Mouse (Mus musculus): Measurements from ENCODE around the gene Lrrc4. TPM values are rescaled to one million over a fixed set of nuclear protein-coding genes. Genes with fewer than 3 reads are reported as not detected.

The Lrrc4 gene
- polyA plus RNA-seq, 1 experiment: 0.32 TPM

DNA sequence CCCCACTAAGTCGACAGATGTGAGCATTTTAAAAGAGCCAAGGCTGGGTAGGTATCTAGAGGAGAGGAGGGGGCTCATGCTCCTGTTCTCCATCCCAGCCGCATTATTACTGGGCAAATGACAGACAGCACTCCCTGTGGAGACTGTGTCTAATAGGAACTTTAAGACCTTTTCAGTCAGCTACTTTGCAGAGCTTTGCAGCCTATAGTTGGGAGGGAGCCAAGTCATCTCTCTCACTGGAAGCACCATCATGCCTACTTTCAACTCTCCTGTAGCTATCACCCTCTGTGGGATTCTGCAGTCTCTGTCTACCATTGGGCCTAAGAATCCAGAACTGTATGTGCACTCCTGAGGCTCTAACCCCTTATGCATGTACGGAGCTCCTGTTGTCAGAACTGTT, 5.7 kb downstream of the Lrrc4 start:
- peaks cover 2% of the 10 kb centered on the region for H3K79me3 ChIP-seq (ENCODE audit: low read depth)
- peaks cover 18% of the 10 kb centered on the region for H3K79me2 ChIP-seq (ENCODE audit: control insufficient read depth, insufficient read depth)
- H3K27me3 ChIP-seq (ENCODE audit: control insufficient read depth, insufficient read depth, insufficient read length): no peaks in the 10 kb centered on the region
- TF ChIP-seq CEBPB (IDR thresholded peaks at IDR 0.05; ENCODE audit: low read depth): no peak
- TF ChIP-seq MAX (IDR thresholded peaks at IDR 0.05): no peak
- TF ChIP-seq USF1 (IDR thresholded peaks at IDR 0.05; ENCODE audit: low read depth): no peak
- TF ChIP-seq MYOG (IDR thresholded peaks at IDR 0.05; ENCODE audit: control insufficient read depth, extremely low read depth, insufficient read length): no peak
- TF ChIP-seq MYOD1 (IDR thresholded peaks at IDR 0.05; ENCODE audit: control insufficient read depth, insufficient read length, low read depth): no peak
- TF ChIP-seq CTCF (IDR thresholded peaks at IDR 0.05; ENCODE audit: control insufficient read depth, insufficient read depth, insufficient read length): no peak
- no peak for TF ChIP-seq FOSL1 (IDR thresholded peaks at IDR 0.05; ENCODE audit: insufficient read depth, low read length, poor library complexity, severe bottlenecking)
- no peak overlapping the region for H3K4me3 ChIP-seq (ENCODE audit: insufficient read depth, poor library complexity, severe bottlenecking)
- H3K36me3 ChIP-seq (ENCODE audit: control insufficient read depth, insufficient read depth): peaks cover 19% of the 10 kb centered on the region
- H3ac ChIP-seq (ENCODE audit: control insufficient read depth, insufficient read length, low read depth): no peak overlapping the region

DNA sequence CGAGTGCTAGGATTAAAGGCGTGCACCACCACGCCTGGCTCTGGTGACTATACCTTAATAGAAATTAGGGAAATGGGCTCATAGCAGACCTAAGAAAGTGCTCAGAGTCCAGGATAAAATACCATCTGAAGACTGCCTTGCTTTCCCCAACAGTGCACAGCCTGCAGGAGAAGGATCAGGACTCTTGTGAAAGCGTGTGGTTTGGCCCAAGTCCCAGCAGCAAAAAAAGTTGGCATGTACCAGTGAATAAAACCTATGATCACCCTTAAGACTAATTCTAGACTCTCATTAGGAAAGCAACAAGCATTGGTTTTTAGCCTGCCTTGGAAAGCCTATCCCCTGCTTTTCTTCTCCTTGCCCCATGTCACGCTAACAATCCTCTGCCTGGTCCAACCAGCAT, 7.7 kb downstream of the Lrrc4 start:
- Histone ChIP-seq H3ac (ENCODE audit: control insufficient read depth, insufficient read length, low read depth) (no peak overlapping the region), H3K4me3 (ENCODE audit: insufficient read depth, poor library complexity, severe bottlenecking) (no peak overlapping the region), H3K79me2 (ENCODE audit: control insufficient read depth, insufficient read depth) (peaks cover 8% of the 10 kb centered on the region), H3K79me3 (ENCODE audit: low read depth) (no peaks in the 10 kb centered on the region), H3K27me3 (ENCODE audit: control insufficient read depth, insufficient read depth, insufficient read length) (no peaks in the 10 kb centered on the region), H3K36me3 (ENCODE audit: control insufficient read depth, insufficient read depth) (peaks cover 10% of the 10 kb centered on the region)
- TF ChIP-seq MAX (IDR thresholded peaks at IDR 0.05) (no peak), CEBPB (IDR thresholded peaks at IDR 0.05; ENCODE audit: low read depth) (peak; percentile 77), CTCF (IDR thresholded peaks at IDR 0.05; ENCODE audit: control insufficient read depth, insufficient read depth, insufficient read length) (no peak)

DNA sequence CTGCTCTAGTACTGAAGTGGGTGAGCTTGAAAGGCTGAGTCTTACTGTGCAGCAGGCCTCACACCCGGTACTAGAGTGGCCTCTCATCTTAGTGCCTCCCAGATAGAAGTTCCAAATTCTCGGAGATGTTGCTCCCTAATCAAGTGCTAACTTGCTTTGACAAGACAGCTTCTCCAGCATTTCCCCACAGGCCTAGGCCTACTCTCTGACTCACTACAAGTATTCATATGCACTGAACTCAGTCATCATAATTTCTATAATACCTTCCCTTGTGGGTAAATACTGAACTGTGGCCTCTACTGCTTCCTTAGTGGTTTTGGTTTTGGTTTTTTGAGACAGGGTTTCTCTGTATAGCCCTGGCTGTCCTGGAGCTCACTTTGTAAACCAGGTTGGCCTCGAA, 8.2 kb downstream of the Lrrc4 start:
- Histone ChIP-seq H3K27me3 (ENCODE audit: control insufficient read depth, insufficient read depth, insufficient read length) (no peaks in the 10 kb centered on the region), H3K4me3 (ENCODE audit: insufficient read depth, poor library complexity, severe bottlenecking) (no peak overlapping the region), H3K79me2 (ENCODE audit: control insufficient read depth, insufficient read depth) (peaks cover 8% of the 10 kb centered on the region), H3K79me3 (ENCODE audit: low read depth) (no peaks in the 10 kb centered on the region), H3ac (ENCODE audit: control insufficient read depth, insufficient read length, low read depth) (no peak overlapping the region), H3K36me3 (ENCODE audit: control insufficient read depth, insufficient read depth) (peaks cover 10% of the 10 kb centered on the region)
- TF ChIP-seq FOSL1 (IDR thresholded peaks at IDR 0.05; ENCODE audit: insufficient read depth, low read length, poor library complexity, severe bottlenecking): no peak
- TF ChIP-seq CEBPB (IDR thresholded peaks at IDR 0.05; ENCODE audit: low read depth): no peak
- TF ChIP-seq MYOD1 (IDR thresholded peaks at IDR 0.05; ENCODE audit: control insufficient read depth, insufficient read length, low read depth): no peak
- no peak for TF ChIP-seq CTCF (IDR thresholded peaks at IDR 0.05; ENCODE audit: control insufficient read depth, insufficient read depth, insufficient read length)
- TF ChIP-seq MAX (IDR thresholded peaks at IDR 0.05): no peak

DNA sequence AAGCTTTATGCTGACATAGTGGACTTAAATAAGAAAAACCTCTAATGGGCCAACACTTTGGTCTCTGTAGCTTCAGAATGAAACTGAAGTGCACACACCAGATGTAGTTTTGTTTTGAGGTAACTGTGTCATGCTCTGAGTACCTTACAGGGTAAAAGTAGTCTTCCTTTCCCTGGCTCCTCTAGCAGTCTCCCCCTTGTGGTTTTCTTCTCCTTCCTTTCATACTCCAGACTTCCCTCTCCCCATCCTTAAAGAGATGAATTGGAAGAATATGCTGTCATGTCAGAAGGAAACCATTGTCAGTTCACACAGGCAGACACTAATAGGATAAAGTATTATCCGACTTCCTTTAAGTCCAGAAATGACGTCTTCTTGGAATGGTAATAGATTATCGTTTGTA, 9.3 kb downstream of the Lrrc4 start:
- no peaks in the 10 kb centered on the region for H3K27me3 ChIP-seq (ENCODE audit: control insufficient read depth, insufficient read depth, insufficient read length)
- TF ChIP-seq FOSL1 (IDR thresholded peaks at IDR 0.05; ENCODE audit: insufficient read depth, low read length, poor library complexity, severe bottlenecking) (no peak), MAX (IDR thresholded peaks at IDR 0.05) (no peak), MYOG (IDR thresholded peaks at IDR 0.05; ENCODE audit: control insufficient read depth, extremely low read depth, insufficient read length) (no peak), CEBPB (IDR thresholded peaks at IDR 0.05; ENCODE audit: low read depth) (no peak), MYOD1 (IDR thresholded peaks at IDR 0.05; ENCODE audit: control insufficient read depth, insufficient read length, low read depth) (no peak), CTCF (IDR thresholded peaks at IDR 0.05; ENCODE audit: control insufficient read depth, insufficient read depth, insufficient read length) (no peak), USF1 (IDR thresholded peaks at IDR 0.05; ENCODE audit: low read depth) (no peak)
- H3K79me2 ChIP-seq (ENCODE audit: control insufficient read depth, insufficient read depth): peaks cover 8% of the 10 kb centered on the region
- no peaks in the 10 kb centered on the region for H3K79me3 ChIP-seq (ENCODE audit: low read depth)
- no peak overlapping the region for H3K4me3 ChIP-seq (ENCODE audit: insufficient read depth, poor library complexity, severe bottlenecking)
- no peak overlapping the region for H3ac ChIP-seq (ENCODE audit: control insufficient read depth, insufficient read length, low read depth)
- peaks cover 18% of the 10 kb centered on the region for H3K36me3 ChIP-seq (ENCODE audit: control insufficient read depth, insufficient read depth)

- Histone ChIP-seq H3K36me3 (ENCODE audit: control insufficient read depth, insufficient read depth) (peaks cover 22% of the 10 kb centered on the region), H3K27me3 (ENCODE audit: control insufficient read depth, insufficient read depth, insufficient read length) (no peaks in the 10 kb centered on the region), H3K79me3 (ENCODE audit: low read depth) (no peaks in the 10 kb centered on the region), H3K79me2 (ENCODE audit: control insufficient read depth, insufficient read depth) (no peaks in the 10 kb centered on the region), H3ac (ENCODE audit: control insufficient read depth, insufficient read length, low read depth) (no peak overlapping the region), H3K4me3 (ENCODE audit: insufficient read depth, poor library complexity, severe bottlenecking) (no peak overlapping the region)
- TF ChIP-seq MAX (IDR thresholded peaks at IDR 0.05) (no peak), FOSL1 (IDR thresholded peaks at IDR 0.05; ENCODE audit: insufficient read depth, low read length, poor library complexity, severe bottlenecking) (no peak), CTCF (IDR thresholded peaks at IDR 0.05; ENCODE audit: control insufficient read depth, insufficient read depth, insufficient read length) (no peak), CEBPB (IDR thresholded peaks at IDR 0.05; ENCODE audit: low read depth) (no peak), USF1 (IDR thresholded peaks at IDR 0.05; ENCODE audit: low read depth) (no peak), MYOG (IDR thresholded peaks at IDR 0.05; ENCODE audit: control insufficient read depth, extremely low read depth, insufficient read length) (no peak), MYOD1 (IDR thresholded peaks at IDR 0.05; ENCODE audit: control insufficient read depth, insufficient read length, low read depth) (no peak)
Observed at GRCm38 (mm10) chr6:28819509-28820358, 11.8 kb downstream of the Lrrc4 start.

GRCm38 (mm10) chr6:28817039-28817438, 14.5 kb downstream of the Lrrc4 start:
- Histone ChIP-seq H3ac (ENCODE audit: control insufficient read depth, insufficient read length, low read depth) (no peak overlapping the region), H3K36me3 (ENCODE audit: control insufficient read depth, insufficient read depth) (peaks cover 22% of the 10 kb centered on the region), H3K4me3 (ENCODE audit: insufficient read depth, poor library complexity, severe bottlenecking) (no peak overlapping the region), H3K27me3 (ENCODE audit: control insufficient read depth, insufficient read depth, insufficient read length) (no peaks in the 10 kb centered on the region), H3K79me3 (ENCODE audit: low read depth) (no peaks in the 10 kb centered on the region), H3K79me2 (ENCODE audit: control insufficient read depth, insufficient read depth) (no peaks in the 10 kb centered on the region)
- TF ChIP-seq MAX (IDR thresholded peaks at IDR 0.05): no peak
- no peak for TF ChIP-seq CEBPB (IDR thresholded peaks at IDR 0.05; ENCODE audit: low read depth)
- no peak for TF ChIP-seq USF1 (IDR thresholded peaks at IDR 0.05; ENCODE audit: low read depth)
- TF ChIP-seq MYOG (IDR thresholded peaks at IDR 0.05; ENCODE audit: control insufficient read depth, extremely low read depth, insufficient read length): no peak
- no peak for TF ChIP-seq MYOD1 (IDR thresholded peaks at IDR 0.05; ENCODE audit: control insufficient read depth, insufficient read length, low read depth)
- TF ChIP-seq CTCF (IDR thresholded peaks at IDR 0.05; ENCODE audit: control insufficient read depth, insufficient read depth, insufficient read length): no peak
- TF ChIP-seq FOSL1 (IDR thresholded peaks at IDR 0.05; ENCODE audit: insufficient read depth, low read length, poor library complexity, severe bottlenecking): no peak

Data from C2C12 (cell line).